Mouse (Mus musculus): ENCODE data around the gene Lrp1. TPM values are rescaled to one million over a fixed set of nuclear protein-coding genes. Genes with fewer than 3 reads are reported as not detected.

Lrp1 gene
- total RNA-seq, 2 experiments from 2014 or later: 40.8 to 43.4 TPM

DNA sequence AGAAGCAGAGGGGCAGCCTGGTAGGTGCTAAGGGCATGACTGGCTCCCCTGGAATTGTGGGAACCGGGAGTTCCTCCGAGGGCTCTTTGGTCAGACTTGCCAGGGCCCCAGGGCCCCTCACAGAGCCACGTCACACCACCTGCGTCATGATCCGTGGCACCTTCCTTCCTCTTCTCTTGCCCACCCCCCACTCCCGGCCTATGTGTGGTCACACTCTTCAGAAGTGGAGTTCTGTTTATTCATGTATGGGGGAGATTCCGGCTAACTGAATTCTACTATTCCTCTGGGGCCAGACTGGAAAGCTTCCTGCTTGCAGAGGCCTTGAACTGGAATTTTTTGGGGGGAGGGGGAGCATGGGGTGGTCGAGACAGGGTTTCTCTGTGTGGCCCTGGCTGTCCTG lies 57.1 kb downstream of the Lrp1 start:
- no peak for DNase-seq (ENCODE audit: low spot score)

DNA sequence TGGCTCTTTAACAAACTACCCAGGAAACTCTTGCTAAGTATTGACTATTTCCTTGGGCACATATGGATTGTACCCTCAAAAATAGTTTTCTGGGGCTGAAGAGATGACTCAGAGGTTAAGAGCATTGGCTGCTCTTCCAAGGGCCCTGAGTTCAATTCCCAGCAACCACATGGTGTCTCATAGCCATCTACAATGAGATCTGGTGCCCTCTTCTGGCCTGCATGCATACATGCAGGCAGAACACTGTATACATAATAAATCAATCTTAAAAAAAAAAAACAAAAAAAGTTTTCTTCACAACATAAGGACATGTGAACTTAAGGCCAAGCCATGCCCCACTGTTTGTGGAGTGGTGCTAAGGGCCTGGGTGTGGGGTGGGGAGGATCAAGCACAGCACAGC lies 59.8 kb downstream of the Lrp1 start:
- DNase-seq (ENCODE audit: low spot score): no peak

DNA sequence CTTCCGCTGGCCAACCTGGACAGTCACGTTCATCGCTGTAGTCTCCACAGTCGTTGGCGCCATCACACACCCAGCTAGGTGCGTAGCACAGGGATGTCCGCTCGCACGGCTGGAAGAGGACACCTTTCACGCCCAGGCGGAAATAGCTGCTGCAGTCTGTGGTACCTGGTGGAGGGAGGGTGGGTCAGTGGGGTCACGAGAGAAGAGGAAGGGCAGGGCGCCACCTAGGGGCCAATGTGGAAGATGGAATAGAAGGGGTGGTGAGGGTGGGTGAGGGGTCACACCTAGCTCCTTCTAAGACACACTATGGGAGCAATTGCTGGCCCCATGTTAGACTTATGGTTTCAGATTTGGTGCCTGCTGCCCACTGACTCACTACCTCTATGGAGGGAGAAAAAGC lies 63.6 kb downstream of the Lrp1 start:
- no peak for DNase-seq (ENCODE audit: low spot score)

DNA sequence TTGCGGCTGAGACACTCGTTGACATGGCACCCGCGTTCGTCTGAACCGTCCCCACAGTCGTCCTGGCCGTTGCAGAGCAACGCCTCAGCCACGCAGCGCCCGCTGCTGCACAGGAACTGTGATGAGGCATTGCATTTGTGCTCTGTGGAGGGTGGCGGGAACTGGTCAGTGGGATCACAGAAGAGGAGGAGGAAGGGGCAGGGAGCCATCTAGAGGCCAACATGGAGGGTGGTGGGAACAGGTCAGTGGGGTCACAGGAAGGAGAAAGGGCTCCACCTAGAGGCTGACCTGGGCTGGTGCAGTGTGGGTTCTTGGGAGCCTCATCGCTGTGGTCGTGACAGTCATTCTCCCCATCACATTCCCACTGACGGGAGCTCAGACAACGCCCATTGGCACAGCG lies 65.2 kb downstream of the Lrp1 start:
- DNase-seq (ENCODE audit: low spot score): no peak

DNA sequence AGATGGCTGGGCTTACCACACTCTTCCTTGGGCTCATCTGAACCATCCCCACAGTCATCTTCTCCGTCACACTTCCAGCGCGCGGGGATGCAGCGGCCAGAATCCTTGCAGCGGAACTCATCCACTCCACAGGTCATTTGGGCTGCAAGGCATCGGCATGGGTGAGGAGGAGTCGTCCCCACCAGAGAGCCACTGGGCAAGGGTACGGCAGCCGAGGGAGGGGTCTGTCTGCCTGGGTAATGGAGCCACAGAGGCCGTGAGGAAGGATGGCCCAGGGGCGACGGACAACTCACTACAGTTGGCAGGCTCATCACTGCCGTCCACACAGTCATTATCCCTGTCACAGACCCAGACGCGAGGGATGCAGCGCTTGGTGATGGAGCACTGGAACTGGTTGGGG lies 71.1 kb downstream of the Lrp1 start:
- DNase-seq (ENCODE audit: low spot score): no peak

DNA sequence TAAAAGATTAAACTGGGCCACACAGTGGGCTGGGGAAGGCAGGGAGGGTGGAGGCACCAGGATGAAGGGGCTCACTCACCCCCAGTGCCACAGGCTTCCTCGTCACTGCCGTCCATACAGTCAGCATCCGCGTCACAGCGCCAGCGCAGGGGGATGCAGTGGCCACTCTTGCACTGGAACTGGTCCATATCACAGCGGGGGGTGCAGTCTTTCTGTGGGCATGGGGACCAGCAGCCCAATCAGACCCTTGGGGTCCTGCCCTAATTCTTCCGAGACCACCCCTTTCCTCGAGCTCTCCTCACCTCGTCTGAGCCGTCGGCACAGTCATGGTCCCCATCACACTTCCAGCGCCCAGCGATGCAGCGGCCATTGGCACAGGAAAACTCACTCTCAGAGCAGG lies 72.7 kb downstream of the Lrp1 start:
- no peak for DNase-seq (ENCODE audit: low spot score)

DNA sequence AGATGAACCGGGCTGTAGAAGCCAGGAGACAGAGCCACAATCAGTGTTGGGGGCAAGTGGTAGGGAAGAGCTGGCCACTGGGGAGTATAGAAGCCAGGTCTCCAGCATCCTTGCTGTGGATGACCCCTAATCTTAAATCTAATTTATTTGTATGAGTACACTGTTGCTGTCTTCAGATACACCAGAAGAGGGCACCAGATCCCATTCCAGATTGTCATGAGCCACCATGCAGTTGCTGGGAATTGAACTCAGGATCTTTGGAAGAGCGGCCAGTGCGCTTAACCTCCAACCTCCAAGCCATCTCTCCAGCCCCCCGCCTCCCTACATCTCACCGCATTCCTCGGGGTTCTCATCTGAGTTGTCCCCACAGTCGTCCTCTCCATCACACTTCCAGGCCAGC lies 74.4 kb downstream of the Lrp1 start:
- DNase-seq (ENCODE audit: low spot score): no peak

DNA sequence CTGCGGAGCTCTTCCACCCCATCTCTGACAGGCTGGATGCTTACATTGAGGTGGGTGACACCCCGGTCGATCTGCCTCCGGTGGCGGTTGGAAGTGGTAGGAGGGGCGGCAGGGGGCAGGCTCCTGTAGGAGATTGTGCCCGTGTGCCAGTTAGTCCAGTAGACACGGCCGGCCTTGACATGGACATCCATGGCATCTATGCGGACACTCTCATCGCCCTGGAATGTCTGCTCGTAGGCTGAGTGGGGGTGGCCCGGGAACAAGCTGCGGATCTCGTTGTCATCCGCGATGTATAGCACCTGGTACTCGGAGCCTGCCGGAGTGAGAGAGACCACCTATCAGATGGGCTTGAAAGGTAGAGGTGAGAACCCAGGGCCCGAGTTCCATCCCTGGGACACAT lies 76.6 kb downstream of the Lrp1 start:
- no peak for DNase-seq (ENCODE audit: low spot score)

DNA sequence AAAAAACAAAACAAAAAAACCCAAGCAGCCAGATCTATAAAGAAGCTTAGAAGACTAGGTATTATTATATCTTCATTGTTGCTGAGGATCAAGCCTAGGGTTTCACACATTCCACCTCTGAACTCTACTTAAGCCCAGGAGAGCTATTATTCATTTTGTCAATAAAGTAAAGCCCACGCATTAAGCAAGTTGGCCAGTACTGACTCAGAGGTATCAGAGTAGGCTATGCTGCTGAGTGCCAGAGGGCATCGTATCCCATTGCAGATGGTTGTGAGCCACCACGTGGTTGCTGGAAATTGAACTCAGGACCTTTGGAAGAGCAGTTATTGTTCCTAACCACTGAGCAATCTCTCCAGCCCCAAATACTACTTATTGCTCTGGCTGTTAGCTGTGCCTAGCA lies 77.0 kb downstream of the Lrp1 start:
- no peak for DNase-seq (ENCODE audit: low spot score)

DNA sequence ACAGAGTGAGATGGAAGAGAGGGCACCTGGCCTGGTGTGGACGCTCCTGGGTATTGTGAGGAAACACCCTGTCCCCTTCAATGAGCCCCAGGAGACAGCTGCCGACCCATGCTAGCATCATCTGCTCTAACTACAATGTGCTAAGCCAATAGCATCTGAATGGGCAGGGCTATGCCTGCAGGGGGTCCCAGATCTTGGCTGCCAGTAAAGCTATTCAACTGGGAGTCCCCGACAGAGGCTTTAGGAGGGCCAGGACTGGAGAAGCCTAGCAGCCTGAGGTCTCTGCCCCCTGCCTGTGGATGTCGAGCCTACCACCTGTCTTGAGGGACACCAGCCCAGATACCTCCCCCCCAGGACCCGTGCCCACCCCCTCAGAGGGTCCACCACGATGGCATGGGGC lies 78.2 kb downstream of the Lrp1 start:
- no peak for DNase-seq (ENCODE audit: low spot score)

DNA sequence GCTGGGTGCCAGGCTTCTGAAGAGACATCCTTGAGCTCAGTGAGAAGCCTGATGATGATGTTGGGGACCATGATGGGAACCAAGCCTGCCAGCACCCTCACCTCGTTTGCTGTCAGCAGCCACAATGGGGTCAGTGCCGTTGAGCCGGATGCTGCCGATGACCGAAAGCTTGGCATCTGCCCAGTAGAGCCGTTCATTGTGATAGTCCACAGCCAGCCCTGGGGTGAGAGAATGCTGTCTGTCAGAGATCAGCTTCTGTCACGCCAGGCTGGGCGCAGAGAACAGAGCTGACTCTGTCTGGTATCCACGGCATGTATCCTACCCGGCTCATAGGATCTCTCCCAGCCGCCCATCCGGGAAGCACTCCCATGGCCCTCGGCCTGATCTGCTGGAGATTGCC lies 78.9 kb downstream of the Lrp1 start:
- no peak for DNase-seq (ENCODE audit: low spot score)

DNA sequence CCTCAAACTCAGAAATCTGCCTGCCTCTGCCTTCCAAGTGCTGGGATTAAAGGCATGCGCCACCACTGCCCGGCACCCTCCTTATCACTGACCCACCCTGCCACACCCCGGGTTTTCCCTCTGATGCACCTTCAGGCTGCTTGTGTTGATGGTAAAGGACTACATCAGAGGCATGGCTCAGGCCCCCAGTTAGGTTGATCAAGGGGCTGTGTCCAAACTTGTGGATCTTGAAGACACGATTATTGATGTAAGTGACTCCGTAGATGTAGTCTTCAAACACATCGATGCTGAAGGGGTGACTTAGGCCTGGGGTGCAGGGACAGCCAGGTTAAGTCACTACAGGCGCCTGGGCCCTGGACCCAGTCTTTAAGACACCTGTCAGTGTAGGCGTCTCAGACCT lies 79.4 kb downstream of the Lrp1 start:
- DNase-seq (ENCODE audit: low spot score): no peak

DNA sequence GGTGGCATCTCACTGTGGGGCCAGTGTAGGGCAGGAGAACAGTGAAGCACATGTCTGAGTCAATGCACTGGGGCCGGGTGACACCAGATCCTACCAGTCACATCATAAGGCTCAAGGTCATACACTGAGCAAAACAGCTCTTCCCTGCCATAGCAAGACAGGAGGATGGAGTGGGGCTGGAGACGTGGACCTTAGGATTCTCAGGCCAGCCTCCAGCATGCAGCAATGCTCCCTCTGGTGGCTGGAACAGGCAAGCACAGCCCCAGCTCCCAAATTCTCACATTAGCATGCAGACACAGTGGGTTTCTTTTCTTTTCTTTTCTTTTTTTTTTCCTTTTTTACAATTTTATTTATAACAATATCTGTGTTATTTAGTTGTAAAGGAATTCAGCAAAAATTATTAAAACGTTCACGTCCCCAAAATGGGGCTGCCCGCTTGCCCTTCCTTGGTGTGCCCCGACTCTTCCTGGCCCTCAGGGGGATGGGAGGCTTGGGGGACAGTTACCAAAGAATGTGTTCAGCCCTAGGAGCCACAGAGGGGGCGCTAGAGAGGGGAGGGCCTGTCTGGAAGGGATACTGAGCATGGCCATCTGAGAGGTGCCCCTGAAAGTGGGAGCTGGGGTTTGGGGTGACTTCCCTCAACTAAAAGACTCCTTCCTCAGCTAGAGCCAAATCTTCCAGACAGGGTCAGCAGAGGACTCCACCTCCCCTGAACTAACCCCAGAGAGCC lies 82.9 kb downstream of the Lrp1 start:
- peak; percentile 81 for DNase-seq (ENCODE audit: low spot score)

DNA sequence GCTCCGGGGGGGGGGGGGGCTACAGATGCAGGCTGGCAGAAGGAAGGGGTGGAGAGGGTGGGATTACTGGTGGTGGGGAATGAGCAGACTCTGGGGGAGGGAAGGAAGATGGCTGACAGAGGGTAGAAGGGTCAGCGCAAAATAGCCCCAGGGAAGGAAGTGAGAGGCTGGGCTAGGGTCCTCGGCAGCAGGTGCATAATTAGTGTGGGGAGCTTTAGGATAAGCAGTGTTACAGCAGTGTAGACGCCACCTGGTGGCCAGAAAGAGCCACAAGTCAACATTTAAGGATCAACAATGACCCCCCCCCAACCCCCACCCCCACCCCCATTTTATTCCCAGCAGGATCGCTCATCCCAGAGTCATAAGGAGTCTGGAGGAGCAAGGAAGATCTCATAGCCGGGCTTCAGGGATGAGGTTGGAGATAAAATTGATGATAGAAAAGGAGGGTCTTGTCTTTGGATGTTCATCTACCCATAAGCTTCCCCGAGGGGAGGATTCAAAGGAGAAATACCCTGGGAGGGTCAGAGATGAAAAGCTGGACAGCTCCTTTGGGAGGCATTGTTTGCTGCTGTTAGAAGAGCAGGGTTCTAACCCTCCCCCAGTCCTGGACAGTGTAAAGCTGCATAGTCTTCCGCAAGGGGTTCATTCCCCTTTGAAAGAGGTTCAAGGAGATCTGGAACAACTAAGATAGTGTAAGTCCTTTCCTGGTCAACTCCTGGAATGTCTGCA lies 84.2 kb downstream of the Lrp1 start:
- DNase-seq (ENCODE audit: low spot score): peak; percentile 34

DNA sequence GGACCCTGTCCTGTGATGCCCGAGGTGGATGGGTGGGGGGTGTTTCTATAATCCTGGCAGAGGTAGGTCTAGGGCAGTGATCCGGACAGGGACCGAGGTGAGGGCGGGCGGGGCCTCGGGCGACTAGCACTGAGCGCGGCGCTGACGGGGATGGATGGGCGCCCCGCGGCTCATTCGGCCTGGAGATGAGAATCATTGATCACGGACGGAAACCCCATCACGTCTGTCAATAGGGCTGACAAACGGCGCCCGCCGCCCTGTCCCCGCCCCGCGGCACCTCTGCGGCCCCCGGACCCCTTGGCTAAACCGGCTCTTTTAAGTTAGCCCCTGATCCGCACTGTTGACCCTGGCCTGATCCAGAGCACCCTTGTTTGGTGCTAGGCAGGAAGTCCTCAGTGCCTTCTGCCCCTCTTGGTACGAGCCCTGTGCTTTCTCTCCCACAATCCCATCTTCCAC lies 86.0 kb downstream of the Lrp1 start:
- no peak for DNase-seq (ENCODE audit: low spot score)

DNA sequence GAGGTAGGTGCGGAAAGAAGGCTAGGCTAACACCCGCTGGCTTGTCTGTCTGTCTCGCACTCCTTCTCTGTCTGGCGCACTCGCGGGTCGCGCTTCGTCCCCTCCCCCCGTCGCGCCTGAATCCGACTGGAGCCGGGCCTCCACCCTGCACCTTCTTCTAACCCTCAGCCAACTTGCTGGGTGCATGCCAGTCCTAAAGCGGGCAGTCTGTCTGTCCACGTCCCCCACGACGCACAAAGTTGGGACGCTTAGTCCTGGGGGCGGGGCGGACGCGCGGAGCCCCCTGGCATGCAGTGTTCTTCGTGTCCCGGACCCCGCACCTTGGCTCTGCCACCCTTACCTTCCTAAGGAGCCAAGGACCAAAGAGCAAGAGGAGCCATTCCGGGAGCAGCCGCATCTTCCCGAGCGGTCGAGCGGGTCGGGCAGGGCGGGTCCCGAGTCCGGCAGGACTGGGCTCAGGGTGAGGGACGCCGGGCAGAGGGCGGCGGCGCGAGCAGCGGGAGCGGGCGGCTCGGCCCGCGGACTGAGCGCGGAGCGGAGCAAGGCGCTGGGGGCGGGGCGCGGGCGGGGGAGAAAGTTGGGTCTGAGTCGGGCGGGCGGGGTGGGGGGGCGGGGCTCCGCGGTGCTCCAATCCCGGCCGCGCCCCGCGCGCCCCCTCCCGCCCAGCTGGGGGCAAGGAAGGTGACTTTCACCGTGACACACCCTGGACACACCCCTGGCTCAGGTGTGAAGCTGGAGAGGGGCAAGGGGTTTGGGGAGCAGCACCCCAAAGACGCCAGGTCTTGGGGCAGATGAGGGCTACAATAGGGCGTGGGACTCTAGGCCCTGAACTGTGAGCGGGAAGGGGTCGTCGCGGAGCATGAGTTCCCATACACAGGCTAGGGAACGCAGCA lies 86.7 kb downstream of the Lrp1 start, which contains the start of gene Nxph4:
Gene Nxph4, minus strand, starts transcription at position 524 of the 893 bp plus-strand sequence.
- DNase-seq (ENCODE audit: low spot score): no peak

DNA sequence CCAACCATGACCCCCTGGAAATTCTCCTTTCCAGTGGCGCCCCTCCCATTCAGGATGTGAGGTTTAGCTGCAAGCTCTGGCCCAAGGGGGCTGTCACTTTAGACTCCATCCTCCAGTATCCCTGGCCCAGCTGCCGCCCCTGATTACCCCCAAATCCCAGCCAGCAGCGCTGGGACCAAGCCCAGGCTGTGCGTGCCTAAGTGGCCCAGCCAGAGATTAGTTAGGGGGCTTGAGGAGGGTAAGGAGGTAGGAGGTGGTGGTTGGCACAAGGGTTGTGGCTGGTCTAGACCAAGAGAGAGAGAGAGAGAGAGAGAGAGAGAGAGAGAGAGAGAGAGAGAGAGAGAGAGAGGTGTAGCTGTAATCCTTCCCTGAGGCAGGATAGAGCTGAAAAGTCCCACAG lies 89.4 kb downstream of the Lrp1 start:
- DNase-seq (ENCODE audit: low spot score): no peak

DNA sequence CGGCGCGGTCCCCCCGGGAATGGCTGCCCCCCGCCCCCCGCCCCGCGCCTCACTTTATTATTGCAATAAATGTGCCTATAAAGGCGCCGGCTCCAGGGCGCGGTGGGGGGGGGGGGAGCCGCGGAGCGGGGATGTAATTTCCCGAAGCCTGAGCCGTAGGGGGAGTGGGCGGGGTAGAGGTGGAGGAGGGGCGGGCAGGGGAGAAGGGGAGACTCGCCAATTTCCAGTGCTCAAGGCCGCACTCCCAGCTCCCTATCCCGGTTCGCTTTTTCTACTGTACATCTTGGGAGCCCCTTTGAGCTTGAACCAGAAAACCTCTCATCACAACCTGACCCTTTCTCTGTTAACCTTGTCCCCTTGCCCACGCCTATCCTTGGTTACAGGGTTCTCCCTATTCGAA lies 90.0 kb downstream of the Lrp1 start:
- DNase-seq (ENCODE audit: low spot score): no peak

DNA sequence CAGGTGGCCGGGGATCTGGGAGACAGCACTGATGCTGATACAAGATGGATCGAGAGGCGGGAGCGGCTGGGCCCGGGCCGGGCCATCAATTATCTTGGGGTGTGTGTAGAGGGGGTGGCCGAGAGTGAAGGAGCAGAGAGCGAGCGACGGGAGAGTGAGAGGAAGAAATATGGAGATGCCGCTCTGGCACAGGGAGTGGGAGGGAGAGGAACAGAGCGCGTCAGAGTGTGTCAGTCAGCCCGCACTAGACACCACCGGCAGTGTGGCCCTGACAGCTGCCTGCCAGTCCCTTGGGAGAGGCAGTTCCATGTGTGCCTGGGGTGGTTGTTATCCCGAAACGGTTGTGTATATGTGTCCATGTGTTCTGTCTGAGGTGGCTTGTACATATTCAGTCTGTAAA lies 93.5 kb downstream of the Lrp1 start:
- DNase-seq (ENCODE audit: low spot score): no peak

DNA sequence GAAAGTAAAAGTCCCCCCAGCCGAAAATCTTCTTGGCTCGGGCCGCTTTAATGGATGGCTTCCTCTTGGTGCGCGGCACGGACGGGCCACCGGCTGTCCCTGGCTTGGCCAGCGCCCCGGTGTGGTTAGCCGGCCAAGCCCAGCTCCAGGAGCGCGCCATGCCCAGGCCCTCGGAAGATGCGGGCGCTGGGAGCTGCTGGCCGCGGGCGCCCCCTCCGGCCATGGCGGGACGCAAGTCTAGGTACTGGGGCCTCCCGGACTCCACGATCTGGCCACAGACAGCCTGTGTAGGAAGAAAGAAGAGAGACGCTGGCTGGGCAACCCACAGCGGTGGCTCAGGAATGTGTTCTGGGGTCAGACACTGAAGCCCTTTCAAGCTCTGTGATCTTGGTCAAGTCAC lies 94.3 kb downstream of the Lrp1 start:
- peak; percentile 58 for DNase-seq (ENCODE audit: low spot score)

DNA sequence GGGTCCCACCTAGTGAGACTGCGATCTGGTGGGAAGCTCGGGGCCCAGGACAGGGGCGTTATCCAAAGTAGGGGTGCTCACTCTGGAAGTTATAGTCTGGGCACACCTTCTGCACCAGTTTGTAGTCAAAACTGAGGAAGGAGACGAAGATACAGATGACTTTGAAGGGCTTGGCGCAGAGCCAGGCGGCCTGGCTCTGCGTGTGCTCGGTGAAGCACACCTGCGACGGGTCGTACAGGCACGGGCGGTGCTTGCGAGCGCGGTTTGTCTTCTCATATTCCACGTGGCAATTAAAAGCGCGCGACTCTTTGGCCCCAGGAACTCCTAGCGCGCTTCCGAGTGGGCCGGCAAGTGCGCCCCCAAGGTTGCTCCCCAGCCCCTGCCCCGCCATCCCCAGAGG lies 94.9 kb downstream of the Lrp1 start:
- no peak for DNase-seq (ENCODE audit: low spot score)

DNA sequence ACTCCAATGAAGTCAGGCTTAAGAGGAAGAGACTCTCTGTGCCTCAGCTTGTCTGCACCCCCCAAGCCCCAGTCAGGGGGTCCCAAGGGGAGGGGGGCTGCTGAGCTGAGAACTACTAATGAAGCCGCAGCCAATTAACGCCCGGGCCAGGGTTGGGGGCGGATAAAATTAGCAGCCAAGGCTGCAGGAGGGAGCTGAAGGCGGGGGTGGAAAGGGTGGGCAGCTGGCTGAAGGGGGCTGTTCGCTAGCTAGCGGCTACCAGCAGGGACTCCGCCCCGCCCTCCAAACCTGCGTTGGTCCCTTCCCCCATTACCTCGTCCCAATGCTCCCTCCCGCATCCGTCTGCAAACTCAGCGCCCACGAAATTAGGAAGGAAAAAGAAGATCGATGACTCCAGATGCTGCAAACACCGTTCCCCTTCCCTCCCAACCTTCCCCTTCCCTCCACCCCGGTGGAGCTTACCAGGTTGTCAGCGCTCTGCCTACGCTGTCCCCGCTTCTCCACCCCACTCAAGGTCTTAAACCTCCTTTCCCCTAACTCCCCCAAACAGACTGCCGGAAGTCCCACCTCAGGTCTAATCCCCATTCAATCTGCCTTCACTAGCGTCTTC lies 96.2 kb downstream of the Lrp1 start:
- DNase-seq (ENCODE audit: low spot score): no peak

All from gastrocnemius, adult 18-20 months (tissue).